Mouse (Mus musculus) E14TG2a.4 (cell line): ENCODE measurements around the gene Olfr322.

Source experiments
- CTCF ChIP-seq: conservative IDR thresholded peaks from 2 replicates; pipeline ENCODE4 v1.5.1; 2014; ENCODE audit warnings: low read length
- NANOG ChIP-seq: IDR thresholded peaks from 2 replicates; pipeline ENCODE4 v1.6.1; 2014; ENCODE audit warnings: borderline replicate concordance, low read length, mixed read lengths

- TF ChIP-seq CTCF (no peak), NANOG (no peak)
These were observed 18.2 kb upstream of the Olfr322 start, which contains the start of gene Trim58 for GRCm38 (mm10) chr11:58640272-58640867.
